Mouse (Mus musculus) leukemia stem cell, adult 10-12 weeks (primary cell): ENCODE results near the gene Olfr688. TPM values are rescaled to one million over a fixed set of nuclear protein-coding genes. Genes with fewer than 3 reads are reported as not detected.

ENCODE experiments used
- polyA plus RNA-seq: library from polyadenylated mRNA; stranded (reverse); fragments of >175 nt; gene quantifications from 2 replicates; pipeline ENCODE4 v1.2.3, GENCODE M21; 2012; ENCODE audit warnings: low replicate concordance

The Olfr688 gene
- polyA plus RNA-seq: not detected in 2 replicates

GRCm38 (mm10) chr7:105287795-105288194 lies at the start of gene Olfr688:
TSS of gene Olfr688 (plus strand) at chr7:105288095.

DNA sequence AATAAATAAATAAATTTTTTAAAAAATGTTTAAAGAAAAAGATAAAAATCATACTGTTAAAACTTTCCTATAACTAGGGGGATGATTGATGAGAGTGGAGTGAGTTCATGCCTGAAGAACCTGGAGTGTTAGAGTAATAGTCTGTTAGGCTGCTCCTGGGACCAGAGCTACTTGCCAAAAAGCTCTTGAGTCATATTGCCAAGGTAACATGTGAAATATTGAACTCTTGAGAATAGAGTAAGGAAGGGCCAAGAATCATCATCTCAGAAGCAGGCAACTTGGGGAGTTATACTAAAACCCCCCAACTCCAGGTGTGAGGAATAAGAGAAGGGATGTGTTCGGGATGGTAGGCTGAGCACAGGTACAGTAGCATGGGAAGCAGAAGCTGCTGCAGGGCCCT lies 23.0 kb downstream of the Olfr688 start, which contains the start of gene Olfr689:
Olfr689 (plus strand) TSS at position 301 of the 400 bp plus-strand sequence.

DNA sequence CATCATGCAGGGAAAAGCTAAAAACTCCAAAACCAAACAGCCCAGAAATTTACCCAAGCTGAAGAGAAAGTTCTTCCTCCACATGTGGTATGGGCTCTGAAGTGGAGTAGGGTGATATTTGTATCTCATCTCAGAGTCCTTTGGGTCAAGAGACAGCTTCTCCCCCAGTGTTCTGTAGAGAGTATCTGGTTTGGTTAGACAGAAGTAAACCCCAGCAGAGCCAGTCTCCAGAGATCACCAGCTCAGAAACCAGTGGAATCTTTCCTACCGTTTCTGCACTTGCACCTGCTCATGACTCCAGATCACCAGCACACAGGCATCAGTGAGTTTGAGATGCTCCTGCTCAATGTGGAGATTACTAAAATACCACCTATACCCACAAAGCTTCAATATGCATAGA lies 46.1 kb downstream of the Olfr688 start, which contains the start of gene Olfr690:
Olfr690 (minus strand) TSS at position 101 of the 400 bp plus-strand sequence.

Other genes with a start within 250 kb of the Olfr688 start
- not detected in 2 replicates for gene Olfr677, start 236.7 kb upstream of the Olfr688 start, polyA plus RNA-seq
- gene Olfr678, start 223.6 kb upstream of the Olfr688 start, polyA plus RNA-seq: not detected in 2 replicates
- gene Olfr679, start 206.9 kb upstream of the Olfr688 start, polyA plus RNA-seq: not detected in 2 replicates
- not detected in 2 replicates for gene Olfr680-ps1, start 195.3 kb upstream of the Olfr688 start, polyA plus RNA-seq
- gene Olfr681, start 171.3 kb upstream of the Olfr688 start, polyA plus RNA-seq: not detected in 2 replicates
- 0.26 TPM in 1 of 2 replicates, not detected in the other for gene Olfr683, start 141.1 kb upstream of the Olfr688 start, polyA plus RNA-seq
- gene Olfr684, start 124.4 kb upstream of the Olfr688 start, polyA plus RNA-seq: not detected in 2 replicates
- not detected in 2 replicates for gene Olfr685, start 102.1 kb upstream of the Olfr688 start, polyA plus RNA-seq
- gene Olfr686, start 80.6 kb upstream of the Olfr688 start, polyA plus RNA-seq: not detected in 2 replicates
- 0.03 TPM in 1 of 2 replicates, not detected in the other for gene Olfr689, start 23.1 kb downstream of the Olfr688 start, polyA plus RNA-seq
- not detected in 2 replicates for gene Olfr690, start 46.0 kb downstream of the Olfr688 start, polyA plus RNA-seq
- gene Olfr691, start 54.2 kb downstream of the Olfr688 start, polyA plus RNA-seq: not detected in 2 replicates
- gene Olfr692, start 80.1 kb downstream of the Olfr688 start, polyA plus RNA-seq: not detected in 2 replicates
- gene Gm5901, start 86.9 kb downstream of the Olfr688 start, polyA plus RNA-seq: not detected in 2 replicates
- gene Fam160a2, start 112.0 kb downstream of the Olfr688 start, polyA plus RNA-seq: 65.0 and 67.0 TPM in 2 replicates
- not detected in 2 replicates for gene Cnga4, start 116.5 kb downstream of the Olfr688 start, polyA plus RNA-seq
- 0.07 TPM in 1 of 2 replicates, not detected in the other for gene Cckbr, start 137.6 kb downstream of the Olfr688 start, polyA plus RNA-seq
- gene Cavin3, start 194.2 kb downstream of the Olfr688 start, polyA plus RNA-seq: 3.8 and 5.3 TPM in 2 replicates